Mouse (Mus musculus): Measurements from ENCODE around the gene Notch4.

Gene Notch4

GRCm38 (mm10) chr17:34597566-34598095 is 33.6 kb downstream of the Notch4 start, which contains the start of gene Ager:
TSS of gene Ager (plus strand) at chr17:34597862.
- peak; percentile 5 for DNase-seq

GRCm38 (mm10) chr17:34599891-34600290 is 35.8 kb downstream of the Notch4 start:
- peak; percentile 5 for DNase-seq

- no peak for DNase-seq
Measured at GRCm38 (mm10) chr17:34601796-34602195, 37.7 kb downstream of the Notch4 start.

GRCm38 (mm10) chr17:34603375-34604060 is 39.5 kb downstream of the Notch4 start, which contains the start of gene Rnf5:
TSS of gene Rnf5 (minus strand) at chr17:34603690.
- peak; percentile 99 for DNase-seq

GRCm38 (mm10) chr17:34604061-34604508 is 40.0 kb downstream of the Notch4 start, which contains the start of gene Agpat1:
TSS of gene Agpat1 (plus strand) at chr17:34604262.
- peak; percentile 98 for DNase-seq

- no peak for DNase-seq
Measured at GRCm38 (mm10) chr17:34604511-34605237, 40.6 kb downstream of the Notch4 start.

- peak; percentile 99 for DNase-seq
Measured at GRCm38 (mm10) chr17:34605609-34606008, 41.5 kb downstream of the Notch4 start.

GRCm38 (mm10) chr17:34606186-34607039 is 42.3 kb downstream of the Notch4 start:
- peak; percentile 43 for DNase-seq

GRCm38 (mm10) chr17:34607997-34608396 is 43.9 kb downstream of the Notch4 start:
- DNase-seq = no peak

- DNase-seq = no peak
Measured at GRCm38 (mm10) chr17:34611050-34611449, 47.0 kb downstream of the Notch4 start.

- DNase-seq = no peak
Measured at GRCm38 (mm10) chr17:34613054-34613645, 49.1 kb downstream of the Notch4 start.

- no peak for DNase-seq
Measured at GRCm38 (mm10) chr17:34613830-34614229, 49.8 kb downstream of the Notch4 start.

GRCm38 (mm10) chr17:34615871-34616270 is 51.8 kb downstream of the Notch4 start, which contains the start of gene Egfl8:
TSS of gene Egfl8 (minus strand) at chr17:34615971.
- no peak for DNase-seq

GRCm38 (mm10) chr17:34618999-34619398 is 54.9 kb downstream of the Notch4 start:
- DNase-seq = peak; percentile 42

GRCm38 (mm10) chr17:34621006-34621405 is 56.9 kb downstream of the Notch4 start:
- no peak for DNase-seq

- peak; percentile 2 for DNase-seq
Measured at GRCm38 (mm10) chr17:34623161-34623560, 59.1 kb downstream of the Notch4 start.

- no peak for DNase-seq
Measured at GRCm38 (mm10) chr17:34624981-34625380, 60.9 kb downstream of the Notch4 start.

- DNase-seq = no peak
Measured at GRCm38 (mm10) chr17:34626062-34626772, 62.1 kb downstream of the Notch4 start.

GRCm38 (mm10) chr17:34626773-34627092 is 62.7 kb downstream of the Notch4 start:
- peak; percentile 42 for DNase-seq

- DNase-seq = peak; percentile 87
Measured at GRCm38 (mm10) chr17:34627093-34627942, 63.2 kb downstream of the Notch4 start.
